Mouse (Mus musculus) limb, embryonic 14.5 days (tissue): ENCODE results near the gene Adat1. TPM values are rescaled to one million over a fixed set of nuclear protein-coding genes. Genes with fewer than 3 reads are reported as not detected.
A peak's percentile ranks its signal among the peaks of the same experiment; 100 is the strongest.

Experiments
- ATAC-seq: fragments of 200-750 bp; cut with Nextera tagmentation; 2 replicates; pipeline ENCODE4 v1.8.0; 2017; ENCODE audit warnings: low read depth, moderate number of reproducible peaks, moderate TSS enrichment; ENCODE audit not compliant: low FRiP score
- DNase-seq: peaks from one replicate; pipeline ENCODE4 v3.0.0-alpha.2; 2015; ENCODE audit warnings: low spot score
- H3K27ac ChIP-seq: fragments of 300-500 bp; sonication (generic); replicated peaks from 2 replicates; pipeline ENCODE4 v1.5.1; 2014; ENCODE audit warnings: low read depth, mild to moderate bottlenecking, low read length, moderate library complexity, mixed read lengths
- H3K27me3 ChIP-seq: fragments of 300-500 bp; sonication (generic); 2 replicates; pipeline ENCODE4 v1.6.1; 2014; ENCODE audit warnings: low read length, mixed read lengths; ENCODE audit not compliant: control insufficient read depth, insufficient read depth
- H3K36me3 ChIP-seq: fragments of 300-500 bp; sonication (generic); 2 replicates; pipeline ENCODE4 v1.6.1; 2014; ENCODE audit warnings: mild to moderate bottlenecking, low read length, moderate library complexity, mixed read lengths; ENCODE audit not compliant: control insufficient read depth, insufficient read depth
- H3K4me1 ChIP-seq: fragments of 300-500 bp; sonication (generic); 2 replicates; pipeline ENCODE4 v1.6.1; 2014; ENCODE audit warnings: antibody characterized with exemption, low read length, mixed read lengths; ENCODE audit not compliant: control insufficient read depth, insufficient read depth
- H3K4me2 ChIP-seq: fragments of 300-500 bp; sonication (generic); replicated peaks from 2 replicates; pipeline ENCODE4 v1.6.1; 2014; ENCODE audit warnings: low read depth, mild to moderate bottlenecking, low read length, moderate library complexity; ENCODE audit not compliant: severe bottlenecking
- H3K4me3 ChIP-seq: fragments of 300-500 bp; sonication (generic); replicated peaks from 2 replicates; pipeline ENCODE4 v1.5.1; 2014; ENCODE audit warnings: low read length
- H3K9ac ChIP-seq: fragments of 300-500 bp; sonication (generic); 2 replicates; pipeline ENCODE4 v1.6.1; 2014; ENCODE audit warnings: mild to moderate bottlenecking, low read depth, low read length, moderate library complexity; ENCODE audit not compliant: severe bottlenecking
- H3K9me3 ChIP-seq: fragments of 300-500 bp; sonication (generic); 2 replicates; pipeline ENCODE4 v1.6.1; 2016; ENCODE audit warnings: low read length; ENCODE audit not compliant: control insufficient read depth
- POLR2A ChIP-seq: fragments of 200-500 bp; IDR thresholded peaks from 2 replicates; pipeline ENCODE4 v1.8.0; 2012; ENCODE audit warnings: inconsistent platforms, mild to moderate bottlenecking, moderate library complexity, borderline replicate concordance; ENCODE audit not compliant: insufficient read depth, insufficient read length; ENCODE audit errors: extremely low read depth
- WGBS: fragments of 180-500 bp; shearing (Covaris S2); extraction: QIAGEN DNeasy Blood & Tissue Kit; methylation state at CpG from one replicate; pipeline ENCODE4 v1.1.7; 2014; 5-methylcytosine and 5-hydroxymethylcytosine counted together
- polyA plus RNA-seq, 2 experiments: library from polyadenylated mRNA; depleted of rRNA in 1 of 2; stranded (reverse) in 1 of 2; unstranded in 1 of 2; fragments of >200 nt; fragmentation: Nextera tagmentation in 1 of 2; extraction: Ambion mirVana in 1 of 2; gene quantifications; 2 replicates each; pipeline versions ENCODE4 v1.2.1 to v1.2.3; 2012 to 2014

Gene Adat1
- polyA plus RNA-seq, 2 experiments, result 6.1 to 12.2 TPM

DNA sequence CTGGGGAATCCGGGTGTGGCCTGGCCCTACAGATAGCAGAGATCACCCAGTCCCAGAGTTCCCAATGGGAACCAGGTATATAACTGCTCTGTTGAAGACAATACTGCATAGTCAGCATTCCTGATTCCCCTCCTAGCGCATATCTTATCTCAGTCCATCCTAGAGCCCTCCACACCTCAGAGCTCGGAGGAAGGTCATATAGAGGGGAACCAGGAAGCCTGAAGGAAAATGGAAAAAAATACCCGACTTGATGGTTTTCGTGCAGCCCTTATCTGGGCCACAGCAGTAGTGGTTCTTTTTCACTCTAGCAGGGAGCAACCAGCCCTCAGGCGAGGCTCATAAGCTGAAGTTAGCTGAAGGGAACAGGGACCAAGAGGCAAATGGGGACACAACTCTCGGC is 67.1 kb downstream of the Adat1 start:
- no peak overlapping the region for H3K4me2 ChIP-seq
- H3K9ac ChIP-seq, result no peak overlapping the region
- peaks cover 2% of the 10 kb centered on the region; the same call in 1 of the 2 replicates for H3K36me3 ChIP-seq
- no peak overlapping the region for H3K27ac ChIP-seq
- H3K4me1 ChIP-seq, result no peaks in the 10 kb centered on the region
- H3K4me3 ChIP-seq, result no peak overlapping the region
- WGBS, result 85% methylated on average over 7 of the region's 7 CpGs
- ATAC-seq (no peak), DNase-seq (no peak)
- H3K27me3 ChIP-seq, result no peaks in the 10 kb centered on the region
- no peaks in the 10 kb centered on the region for H3K9me3 ChIP-seq
- TF ChIP-seq POLR2A, result no peak

DNA sequence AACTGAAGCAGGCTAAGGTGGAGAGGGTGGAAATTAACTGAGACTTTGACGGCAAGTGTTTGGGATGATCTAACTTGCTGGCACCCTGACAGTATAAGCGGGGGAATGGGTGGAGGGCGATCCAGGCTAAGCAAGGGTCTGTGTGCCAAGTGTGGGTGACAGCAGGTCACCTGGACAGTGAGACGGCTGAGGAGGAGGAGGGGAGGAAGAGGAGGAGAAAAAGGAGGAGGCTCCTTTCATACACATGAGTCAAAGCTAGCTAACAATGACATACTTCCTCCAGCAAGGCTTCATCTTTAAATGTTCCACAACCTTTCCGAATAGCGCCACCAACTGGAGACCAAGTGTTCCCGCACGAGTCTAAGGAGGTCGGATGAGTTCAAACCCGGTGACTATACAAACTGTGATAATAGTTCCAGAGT is 68.7 kb downstream of the Adat1 start:
- 0 out of 2 replicates have a peak, but pooled peaks have one; percentile 41 for ATAC-seq
- DNase-seq, result no peak
- Histone ChIP-seq H3K4me1 (no peaks in the 10 kb centered on the region), H3K4me2 (no peak overlapping the region), H3K4me3 (no peak overlapping the region), H3K9me3 (no peaks in the 10 kb centered on the region), H3K27me3 (no peaks in the 10 kb centered on the region), H3K27ac (no peak overlapping the region), H3K36me3 (peaks cover 2% of the 10 kb centered on the region; the same call in 1 of the 2 replicates), H3K9ac (no peak overlapping the region)
- no peak for TF ChIP-seq POLR2A
- 30% methylated on average over 10 of the region's 10 CpGs for WGBS

DNA sequence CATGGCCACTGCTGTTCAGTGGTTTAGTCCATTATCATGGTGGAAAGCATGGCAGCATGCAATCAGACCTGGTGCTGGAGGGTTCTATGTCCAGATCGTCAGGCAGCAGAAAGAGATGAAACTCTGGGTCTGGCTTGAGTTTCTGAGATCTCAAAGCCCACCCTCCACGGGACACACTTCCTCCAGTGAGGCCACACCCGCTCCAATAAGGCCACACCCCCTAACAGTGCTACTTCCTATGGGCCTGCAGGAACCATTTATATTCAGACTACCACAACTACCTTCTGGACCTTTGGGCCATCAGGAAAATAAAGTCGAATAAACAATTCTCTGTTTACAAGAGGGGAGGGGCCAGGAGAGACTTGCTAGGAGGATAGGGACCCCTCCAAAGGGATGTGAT is 71.1 kb downstream of the Adat1 start:
- Histone ChIP-seq H3K4me1 (no peaks in the 10 kb centered on the region), H3K27me3 (no peaks in the 10 kb centered on the region), H3K4me2 (no peak overlapping the region), H3K9ac (no peak overlapping the region), H3K27ac (no peak overlapping the region), H3K9me3 (no peaks in the 10 kb centered on the region), H3K36me3 (no peaks in the 10 kb centered on the region), H3K4me3 (no peak overlapping the region)
- no peak for DNase-seq
- TF ChIP-seq POLR2A, result no peak
- no peak for ATAC-seq
- WGBS, result 83% methylated on average over 4 of the region's 4 CpGs

DNA sequence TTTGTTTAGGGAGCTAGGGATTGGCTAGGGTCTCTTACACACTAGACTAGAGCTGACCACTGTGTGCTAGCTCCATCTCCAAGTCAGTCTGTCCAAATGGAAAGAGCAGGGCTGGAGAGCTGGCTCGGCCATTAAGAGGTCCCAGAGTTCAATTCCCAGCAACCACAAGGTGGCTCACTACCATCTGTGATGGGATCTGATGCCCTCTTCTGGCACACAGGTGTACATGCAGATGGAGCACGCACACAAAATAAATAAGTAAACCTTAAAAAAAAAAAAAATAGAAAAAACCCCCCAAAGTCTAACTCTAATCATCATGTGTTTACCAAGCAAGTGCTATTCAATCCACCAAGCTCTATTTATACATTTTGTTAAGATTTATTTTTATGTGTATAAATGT is 72.4 kb downstream of the Adat1 start:
- no peak for DNase-seq
- 86% methylated on average over 2 of the region's 2 CpGs for WGBS
- no peaks in the 10 kb centered on the region for H3K27me3 ChIP-seq
- no peak for TF ChIP-seq POLR2A
- no peak overlapping the region for H3K9ac ChIP-seq
- H3K4me2 ChIP-seq, result no peak overlapping the region
- H3K27ac ChIP-seq, result no peak overlapping the region
- no peaks in the 10 kb centered on the region for H3K36me3 ChIP-seq
- no peak overlapping the region for H3K4me3 ChIP-seq
- no peak for ATAC-seq
- H3K9me3 ChIP-seq, result no peaks in the 10 kb centered on the region
- H3K4me1 ChIP-seq, result no peaks in the 10 kb centered on the region; the same call in 1 of the 2 replicates

Other genes starting within 250 kb of the Adat1 start
- 55.5 and 79.4 TPM in 2 replicates for gene Bcar1, start 248.5 kb downstream of the Adat1 start, polyA plus RNA-seq (2012; rRNA removed)
- gene Bcar1, start 248.5 kb downstream of the Adat1 start, polyA plus RNA-seq (2014; fragmentation: Nextera tagmentation; extraction: Ambion mirVana), result 40.7 and 45.4 TPM in 2 replicates
- gene Cfdp1, start 138.0 kb downstream of the Adat1 start, polyA plus RNA-seq (2012; rRNA removed), result 50.4 and 129 TPM in 2 replicates
- 210 and 219 TPM in 2 replicates for gene Cfdp1, start 138.0 kb downstream of the Adat1 start, polyA plus RNA-seq (2014; fragmentation: Nextera tagmentation; extraction: Ambion mirVana)
- gene Tmem170, start 115.6 kb downstream of the Adat1 start, polyA plus RNA-seq (2012; rRNA removed), result 5.8 and 7.0 TPM in 2 replicates
- 4.0 and 5.1 TPM in 2 replicates for gene Tmem170, start 115.6 kb downstream of the Adat1 start, polyA plus RNA-seq (2014; fragmentation: Nextera tagmentation; extraction: Ambion mirVana)
- gene Chst5, start 81.9 kb downstream of the Adat1 start, polyA plus RNA-seq (2012; rRNA removed), result 11.7 and 17.0 TPM in 2 replicates
- 12.1 and 12.2 TPM in 2 replicates for gene Chst5, start 81.9 kb downstream of the Adat1 start, polyA plus RNA-seq (2014; fragmentation: Nextera tagmentation; extraction: Ambion mirVana)
- gene Tmem231, start 58.4 kb downstream of the Adat1 start, polyA plus RNA-seq (2012; rRNA removed), result 16.3 and 19.8 TPM in 2 replicates
- 15.7 and 17.9 TPM in 2 replicates for gene Tmem231, start 58.4 kb downstream of the Adat1 start, polyA plus RNA-seq (2014; fragmentation: Nextera tagmentation; extraction: Ambion mirVana)
- 55.6 and 56.6 TPM in 2 replicates for gene Gabarapl2, start 51.6 kb downstream of the Adat1 start, polyA plus RNA-seq (2012; rRNA removed)
- 148 and 163 TPM in 2 replicates for gene Gabarapl2, start 51.6 kb downstream of the Adat1 start, polyA plus RNA-seq (2014; fragmentation: Nextera tagmentation; extraction: Ambion mirVana)
- 99.2 and 124 TPM in 2 replicates for gene Kars, start 19.0 kb upstream of the Adat1 start, polyA plus RNA-seq (2012; rRNA removed)
- gene Kars, start 19.0 kb upstream of the Adat1 start, polyA plus RNA-seq (2014; fragmentation: Nextera tagmentation; extraction: Ambion mirVana), result 204 and 207 TPM in 2 replicates
- 14.9 and 16.5 TPM in 2 replicates for gene Terf2ip, start 19.1 kb upstream of the Adat1 start, polyA plus RNA-seq (2012; rRNA removed)
- 17.5 and 21.5 TPM in 2 replicates for gene Terf2ip, start 19.1 kb upstream of the Adat1 start, polyA plus RNA-seq (2014; fragmentation: Nextera tagmentation; extraction: Ambion mirVana)
- 0.22 and 0.34 TPM in 2 replicates for gene Gm6793, start 22.7 kb upstream of the Adat1 start, polyA plus RNA-seq (2012; rRNA removed)
- gene Gm6793, start 22.7 kb upstream of the Adat1 start, polyA plus RNA-seq (2014; fragmentation: Nextera tagmentation; extraction: Ambion mirVana), result 0.43 and 0.72 TPM in 2 replicates